Mouse (Mus musculus): ENCODE results near the gene Nox1.

- TF ChIP-seq MAX (IDR thresholded peaks at IDR 0.05; ENCODE audit: low read length) (no peak), POLR2A (IDR thresholded peaks at IDR 0.05; ENCODE audit: control insufficient read depth in 1 of 2, insufficient read depth in 1 of 2, low read depth in 1 of 2, low read length in 2 of 2, poor library complexity in 1 of 2) (no peak), CTCF (IDR thresholded peaks at IDR 0.05 in 2 of 3, conservative IDR thresholded peaks at IDR 0.05 in 1 of 3; ENCODE audit: control insufficient read depth in 1 of 3, insufficient read depth in 1 of 3, low read depth in 2 of 3, low read length in 3 of 3, poor library complexity in 1 of 3, severe bottlenecking in 1 of 3) (no peak), HCFC1 (IDR thresholded peaks at IDR 0.05; ENCODE audit: low read depth, low read length) (no peak), E2F4 (IDR thresholded peaks at IDR 0.05; ENCODE audit: borderline replicate concordance, low read depth, low read length) (no peak), USF1 (IDR thresholded peaks at IDR 0.05; ENCODE audit: low read depth, low read length) (no peak)
These were observed 110.0 kb downstream of the Nox1 start for GRCm38 (mm10) chrX:134111767-134112166.
